ENCODE assay signal across 17 mouse cellular contexts in genomic region chr13:94188200-94189086, GRCm38 (mm10).
A peak's percentile ranks its signal among the peaks of the same experiment; 100 is the strongest.
DNase-seq lines count a peak whose midpoint lies in the region; ATAC-seq lines count a peak whose summit lies in the region.
"Had no signal": no experiment of that assay in that cellular context is flagged by ENCODE, and none has a peak within 500 bp of the region (broad histone marks: within the 10 kb centered on the region; RNA-seq: fewer than 3 reads in every experiment).

No protein-coding gene starts in this region.

- no peak overlapping the region for H3K4me2 ChIP-seq in hindbrain, embryonic 15.5 days
- 0 out of 2 replicates have a peak overlapping the region, but pooled peaks have one; percentile 1 for H3K4me2 ChIP-seq in midbrain, embryonic 12.5 days (replicated peaks)
- no peak overlapping the region for H3K4me2 ChIP-seq in liver, embryonic 11.5 days
- H3K4me2 ChIP-seq: limb, embryonic 13.5 days had no signal

- no peaks in the 10 kb centered on the region for H3K27me3 ChIP-seq in hindbrain, embryonic 15.5 days
- peaks cover 8% of the 10 kb centered on the region; the same call in 1 of the 2 replicates for H3K27me3 ChIP-seq in midbrain, embryonic 12.5 days
- H3K27me3 ChIP-seq in liver, embryonic 11.5 days (replicated peaks; ENCODE audit: control insufficient read depth, insufficient read depth, low read length), result no peaks in the 10 kb centered on the region
- H3K27me3 ChIP-seq: CH12.LX; limb, embryonic 13.5 days had no signal

- peak; percentile 47 to 61 for DNase-seq in cerebellum, postnatal 10 days
- no peak for DNase-seq in cerebellum, adult 18-20 months
- DNase-seq in brain, adult 2 months (ENCODE audit: low read depth, low spot score), result peak; percentile 25
- no peak for DNase-seq in frontal cortex, postnatal 10 days (ENCODE audit: low spot score in 2 of 2)
- no peak for DNase-seq in layer of hippocampus, postnatal 10 days (ENCODE audit: low spot score in 2 of 2)
- DNase-seq in liver, embryonic 11.5 days (ENCODE audit: low spot score), result no peak
- DNase-seq: cerebellum, adult 11-12 months; gastrocnemius, postnatal 10 days; heart, postnatal 4 days; kidney, adult 11 months; kidney, postnatal 25 days; thymus, postnatal 14 days had no signal

- H3K36me3 ChIP-seq in hindbrain, embryonic 15.5 days, result no peaks in the 10 kb centered on the region
- H3K36me3 ChIP-seq in midbrain, embryonic 12.5 days, result no peaks in the 10 kb centered on the region
- no peaks in the 10 kb centered on the region for H3K36me3 ChIP-seq in liver, embryonic 11.5 days (ENCODE audit: control insufficient read depth, insufficient read depth, low read length)

- ATAC-seq in hindbrain, embryonic 15.5 days (ENCODE audit: low FRiP score, low read depth), result 0 out of 2 replicates have a peak, but pooled peaks have one; percentile 57
- ATAC-seq in midbrain, embryonic 12.5 days (ENCODE audit: low FRiP score, low read depth), result peak; percentile 45; the same call in 1 of the 2 replicates
- ATAC-seq in liver, embryonic 11.5 days (replicated peaks; ENCODE audit: low FRiP score), result no peak

- no peak overlapping the region for H3K9ac ChIP-seq in hindbrain, embryonic 15.5 days
- H3K9ac ChIP-seq in midbrain, embryonic 12.5 days (replicated peaks), result no peak overlapping the region
- H3K9ac ChIP-seq in liver, embryonic 11.5 days (ENCODE audit: low read depth, low read length), result no peak overlapping the region
- H3K9ac ChIP-seq: limb, embryonic 13.5 days had no signal

- H3K9me3 ChIP-seq in hindbrain, embryonic 15.5 days, result no peaks in the 10 kb centered on the region
- no peaks in the 10 kb centered on the region for H3K9me3 ChIP-seq in midbrain, embryonic 12.5 days
- no peaks in the 10 kb centered on the region for H3K9me3 ChIP-seq in liver, embryonic 11.5 days (ENCODE audit: control insufficient read depth, low read length)
- H3K9me3 ChIP-seq: limb, embryonic 13.5 days had no signal

- H3K4me1 ChIP-seq in hindbrain, embryonic 15.5 days (replicated peaks), result peaks cover 15% of the 10 kb centered on the region; the same call in 1 of the 2 replicates
- peaks cover 27% of the 10 kb centered on the region for H3K4me1 ChIP-seq in midbrain, embryonic 12.5 days
- no peaks in the 10 kb centered on the region; the same call in 1 of the 2 replicates for H3K4me1 ChIP-seq in liver, embryonic 11.5 days (replicated peaks; ENCODE audit: control insufficient read depth, insufficient read depth, low read length)

- no peak overlapping the region for H3K4me3 ChIP-seq in hindbrain, embryonic 15.5 days
- no peak overlapping the region for H3K4me3 ChIP-seq in midbrain, embryonic 12.5 days
- H3K4me3 ChIP-seq in liver, embryonic 11.5 days (ENCODE audit: low read depth, low read length), result no peak overlapping the region
- H3K4me3 ChIP-seq: limb, embryonic 13.5 days had no signal

- 0 out of 2 replicates have a peak overlapping the region, but pooled peaks have one; percentile 11 for H3K27ac ChIP-seq in hindbrain, embryonic 15.5 days (replicated peaks)
- H3K27ac ChIP-seq in midbrain, embryonic 12.5 days (replicated peaks), result peak overlapping the region; percentile 36; the same call in 1 of the 2 replicates
- H3K27ac ChIP-seq in liver, embryonic 11.5 days (ENCODE audit: low read depth, low read length), result no peak overlapping the region
- H3K27ac ChIP-seq: limb, embryonic 13.5 days; stomach, postnatal 0 days had no signal

- 34% methylated on average over 10 of the region's 10 CpGs for WGBS in hindbrain, embryonic 15.5 days
- WGBS in midbrain, embryonic 12.5 days, result 13% methylated on average over 10 of the region's 10 CpGs
- 55% methylated on average over 10 of the region's 10 CpGs for WGBS in liver, embryonic 11.5 days

Comparison
In these comparisons a context has a peak if more than half of its experiments do, and no peak if none do; other contexts are left out.
1. DNase-seq: peak in cerebellum, postnatal 10 days (2 of 2) and brain, adult 2 months (single experiment); none in cerebellum, adult 18-20 months (0 of 2), frontal cortex, postnatal 10 days (0 of 2), layer of hippocampus, postnatal 10 days (0 of 2) and liver, embryonic 11.5 days (single experiment).